Mouse (Mus musculus) thymus, adult 2 months (tissue): ENCODE measurements around the gene Klf15.

Experiments used
- CTCF ChIP-seq: fragments of 200-500 bp; IDR thresholded peaks from 2 replicates; pipeline ENCODE4 v1.5.1; 2012; ENCODE audit warnings: mild to moderate bottlenecking, control low read depth, low read length, moderate library complexity, borderline replicate concordance; ENCODE audit not compliant: control insufficient read depth, poor library complexity, insufficient read depth; ENCODE audit errors: extremely low read depth
- POLR2A ChIP-seq: fragments of 200-500 bp; IDR thresholded peaks from 2 replicates; pipeline ENCODE4 v1.6.1; 2012; ENCODE audit warnings: mild to moderate bottlenecking, low read length, control low read depth, moderate library complexity; ENCODE audit not compliant: control insufficient read depth, poor library complexity, insufficient read depth; ENCODE audit errors: extremely low read depth

- TF ChIP-seq CTCF (no peak), POLR2A (no peak)
These were observed 1.2 kb upstream of the Klf15 start for GRCm38 (mm10) chr6:90461181-90461580.
